Mouse (Mus musculus): ENCODE data around the gene Numa1.
"Not testable (repeated sequence)": the region's sequence is repeated elsewhere in the genome, so short reads cannot be mapped to it uniquely, and the experiment has no call there.

Gene Numa1

DNA sequence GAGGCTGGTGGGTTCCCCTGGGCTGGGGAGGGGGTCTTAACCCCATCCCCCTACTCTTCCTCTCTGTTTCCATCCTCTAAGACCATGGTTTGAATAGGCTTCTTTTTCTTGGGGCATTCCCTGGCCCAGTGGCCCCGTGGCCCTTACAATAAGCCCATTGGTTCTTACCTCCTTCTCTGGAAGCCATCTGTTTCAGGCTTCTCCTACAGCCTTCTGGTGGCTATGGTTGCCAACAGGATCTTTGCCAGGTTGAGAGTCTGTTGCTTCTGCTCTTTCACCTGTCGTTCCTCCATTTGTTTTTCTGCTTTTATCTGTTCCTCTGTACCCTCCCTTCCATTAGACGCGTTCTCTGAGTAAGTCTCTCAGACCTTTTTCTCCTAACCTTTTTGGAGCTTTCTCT is 3.7 kb downstream of the Numa1 start:
- no peak for DNase-seq (ENCODE audit: low spot score in 2 of 2)

DNA sequence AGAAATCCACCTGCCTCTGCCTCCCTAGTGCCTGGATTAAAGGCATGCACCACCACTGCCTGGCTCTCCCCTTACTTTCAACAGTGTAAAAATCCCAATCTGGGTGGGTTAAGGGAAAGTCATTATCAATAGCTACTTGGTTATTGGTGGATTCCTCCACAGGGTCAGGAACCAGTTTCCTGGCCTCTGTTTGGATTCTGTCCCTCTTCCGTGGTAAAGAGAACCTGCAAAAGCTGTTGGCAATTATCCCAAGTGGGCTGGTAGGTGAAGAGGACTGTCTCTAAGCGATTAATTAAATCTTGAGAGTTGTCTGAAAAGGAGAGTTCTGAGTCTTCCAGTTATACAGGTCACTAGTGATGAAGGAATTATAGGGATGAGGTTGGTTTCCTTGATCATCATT is 4.4 kb downstream of the Numa1 start:
- DNase-seq (ENCODE audit: low spot score in 2 of 2) = no peak

DNA sequence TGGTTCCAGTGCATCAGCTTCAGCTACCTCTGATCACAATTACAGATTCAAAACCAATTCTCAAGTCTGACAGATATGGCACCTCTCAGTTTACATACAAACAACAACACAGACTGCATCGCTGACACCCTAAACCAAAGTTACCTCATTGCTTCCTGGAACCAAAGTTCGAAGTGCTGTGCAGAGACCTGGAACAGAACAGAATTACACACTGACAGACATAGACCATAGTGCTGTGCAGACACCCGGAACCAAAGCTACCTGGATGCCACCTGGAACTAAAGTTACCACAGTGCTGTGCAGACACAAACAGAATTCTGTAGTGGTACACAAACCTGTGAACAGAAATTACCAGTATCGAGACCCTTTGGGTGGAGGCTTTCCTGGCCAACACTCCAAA is 5.8 kb downstream of the Numa1 start:
- no peak for DNase-seq (ENCODE audit: low spot score in 2 of 2)

DNA sequence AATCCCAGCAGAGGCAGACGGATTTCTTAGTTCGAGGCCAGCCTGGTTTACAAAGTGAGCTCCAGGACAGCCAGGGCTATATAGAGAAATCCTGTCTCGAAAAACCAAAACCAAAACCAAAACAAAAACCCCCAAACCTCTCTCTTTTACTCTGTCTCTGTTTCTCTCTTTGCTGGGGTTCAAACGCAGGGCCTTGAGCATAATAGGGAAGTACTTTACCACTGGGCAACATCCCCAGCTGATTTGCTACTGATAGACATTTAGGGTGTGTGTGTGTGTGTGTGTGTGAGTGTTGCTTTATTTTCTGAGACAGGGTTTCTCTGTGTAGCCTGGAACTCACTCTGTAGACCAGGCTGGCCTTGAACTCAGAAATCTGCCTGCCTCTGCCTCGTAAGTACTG is 15.1 kb downstream of the Numa1 start:
- DNase-seq (ENCODE audit: low spot score in 2 of 2) = not testable (repeated sequence)

DNA sequence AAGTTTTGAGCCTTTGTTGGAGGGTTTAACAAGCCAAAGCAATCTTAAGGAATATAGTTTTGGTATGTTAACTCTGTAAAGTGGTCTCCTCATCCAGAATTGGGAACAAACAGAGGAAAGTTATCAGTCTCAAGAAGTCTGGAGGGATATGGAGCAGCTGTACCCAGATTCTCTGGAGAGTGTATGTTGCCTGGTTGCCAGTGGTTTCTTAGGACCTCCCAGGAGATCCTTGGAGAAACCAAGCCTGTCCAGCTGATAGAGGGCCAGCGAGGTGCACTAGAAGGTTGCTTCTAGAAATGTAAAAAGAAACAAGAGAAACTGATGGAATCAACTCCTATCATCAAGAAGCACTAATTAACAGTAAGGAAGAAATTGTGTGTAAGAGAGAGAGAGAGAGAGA is 17.7 kb downstream of the Numa1 start:
- no peak for DNase-seq (ENCODE audit: low spot score in 2 of 2)

DNA sequence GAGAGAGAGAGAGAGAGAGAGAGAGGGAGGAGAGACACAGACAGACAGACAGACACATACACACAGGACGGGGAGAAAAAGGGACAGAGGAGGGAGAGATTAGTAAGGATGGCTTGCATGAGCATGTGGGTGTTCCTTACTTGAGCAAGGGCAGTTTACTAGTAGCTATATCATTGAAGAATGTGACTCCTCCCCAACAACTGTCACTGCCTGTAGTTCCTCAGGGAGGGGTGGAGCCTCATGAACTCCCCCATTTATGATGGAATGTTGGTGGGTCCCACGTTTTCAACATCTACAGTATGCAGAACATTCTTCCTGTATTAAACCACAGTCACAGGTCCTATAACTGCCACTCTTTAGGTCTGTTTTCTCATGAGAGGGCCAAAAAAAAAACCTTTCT is 18.2 kb downstream of the Numa1 start:
- DNase-seq (ENCODE audit: low spot score in 2 of 2) = no peak

DNA sequence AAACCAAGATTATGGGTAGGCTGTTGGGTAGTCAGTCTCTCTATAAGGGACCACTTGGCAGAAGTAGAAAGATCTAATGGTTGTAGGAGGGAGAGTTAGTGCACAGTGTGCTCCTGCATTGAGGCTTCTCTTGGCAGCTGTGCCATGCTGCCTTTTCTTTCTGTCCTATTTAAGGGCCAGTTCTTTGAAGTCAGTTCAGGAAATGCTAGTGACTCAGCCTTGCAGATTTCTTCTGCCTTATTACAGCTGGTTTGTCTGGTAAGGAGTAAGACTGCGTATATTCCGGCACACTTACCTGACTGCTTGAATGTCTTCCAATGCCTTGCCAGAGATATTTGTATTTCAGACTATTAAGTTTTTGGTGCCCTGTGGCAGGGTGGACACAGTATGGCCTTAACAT is 20.3 kb downstream of the Numa1 start:
- DNase-seq (ENCODE audit: low spot score in 2 of 2) = no peak

DNA sequence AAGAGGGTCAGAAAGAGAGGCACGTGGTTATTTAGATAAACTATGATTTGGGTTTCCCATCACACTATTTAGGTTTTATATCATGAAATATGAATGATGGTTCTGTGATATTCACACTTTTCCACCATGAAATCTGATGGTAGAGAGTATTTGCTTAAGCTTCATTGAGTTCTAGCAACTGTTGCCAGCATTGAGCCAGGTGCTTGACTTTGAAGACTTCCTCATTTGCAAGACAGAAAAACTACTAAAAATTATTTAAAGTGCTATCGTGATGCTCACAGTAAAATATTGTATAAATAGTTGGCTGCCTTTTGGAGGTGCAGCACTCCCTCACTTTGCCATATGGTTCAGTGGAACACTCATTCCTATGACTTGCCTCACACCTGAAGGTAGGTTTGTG is 21.4 kb downstream of the Numa1 start:
- no peak for DNase-seq (ENCODE audit: low spot score in 2 of 2)

DNA sequence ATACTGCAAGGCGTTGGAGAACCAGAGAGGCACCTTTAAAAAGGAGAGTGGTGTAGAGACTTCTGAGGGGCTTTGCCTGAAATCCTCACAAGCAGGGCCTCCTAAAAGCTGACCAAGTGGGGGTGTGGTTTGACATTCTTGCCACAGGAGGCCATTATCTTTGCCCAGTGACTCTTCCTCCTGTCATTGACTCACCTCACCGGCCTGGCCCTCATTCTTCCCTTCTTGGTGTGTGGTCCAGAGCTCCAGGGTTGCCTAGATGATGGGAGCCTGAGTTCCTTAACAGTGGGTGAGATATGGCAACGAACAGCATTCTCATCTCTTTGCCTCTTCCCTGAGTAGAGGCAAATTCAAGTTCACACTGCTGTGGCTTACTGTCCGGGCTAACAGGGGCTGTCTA is 22.0 kb downstream of the Numa1 start:
- DNase-seq (ENCODE audit: low spot score in 2 of 2) = no peak

DNA sequence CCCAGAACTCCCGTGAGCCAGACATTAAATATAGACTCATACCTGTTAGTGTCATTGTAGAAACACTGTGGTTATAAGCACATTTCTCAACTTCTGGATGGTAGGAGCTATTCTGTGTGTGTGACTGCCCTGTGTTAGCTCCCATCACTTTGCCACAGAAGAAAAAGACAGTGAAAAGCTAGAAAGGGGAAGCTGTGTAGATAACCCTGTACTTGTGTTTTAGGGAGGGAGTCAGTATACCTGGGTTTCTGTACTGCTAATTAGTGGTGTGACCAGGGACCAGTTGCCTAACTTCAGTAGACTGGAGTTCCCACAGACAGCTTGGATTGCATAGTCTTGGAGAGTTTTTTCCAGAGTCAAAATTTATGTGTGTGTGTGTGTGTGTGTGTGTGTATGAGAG is 22.6 kb downstream of the Numa1 start:
- DNase-seq (ENCODE audit: low spot score in 2 of 2) = no peak

DNA sequence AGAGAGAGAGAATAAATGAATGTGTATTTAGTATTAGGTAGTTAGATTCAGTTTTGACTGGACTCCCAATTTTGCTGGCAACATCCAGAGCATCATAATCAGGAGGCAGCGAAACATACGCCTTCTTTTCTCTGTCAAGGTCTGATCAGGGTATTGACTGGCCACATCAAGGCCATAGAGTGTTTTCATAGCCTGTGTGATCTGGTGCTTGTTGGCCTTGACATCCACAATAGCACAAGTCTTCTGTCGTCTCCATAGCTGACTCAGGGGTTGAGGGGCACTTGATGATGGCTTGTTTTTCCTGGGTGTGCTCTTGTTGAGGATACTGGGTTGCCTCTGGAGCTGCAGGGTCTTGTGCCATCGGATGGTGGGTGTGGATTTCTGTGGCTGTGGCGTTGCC is 23.0 kb downstream of the Numa1 start:
- DNase-seq (ENCODE audit: low spot score in 2 of 2) = no peak

DNA sequence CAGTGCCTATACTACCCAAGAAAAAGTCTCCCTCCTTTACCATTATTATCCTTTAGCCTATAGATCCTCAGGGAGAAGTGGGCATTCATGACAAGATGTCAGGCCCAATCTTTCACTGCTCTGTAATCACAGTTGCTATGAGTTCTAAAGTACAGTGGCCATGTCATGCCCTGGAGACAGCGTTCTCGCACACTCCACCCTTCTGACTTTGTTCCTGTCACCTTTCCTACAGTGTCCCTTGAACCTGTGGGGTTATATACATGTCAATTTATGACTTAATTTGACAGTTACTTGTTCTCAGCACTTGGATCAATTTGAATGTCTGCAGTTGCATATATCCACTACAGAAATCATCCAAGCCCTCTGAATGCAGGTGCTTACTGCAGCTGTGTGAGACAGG is 28.9 kb downstream of the Numa1 start:
- DNase-seq (ENCODE audit: low spot score in 2 of 2) = no peak

DNA sequence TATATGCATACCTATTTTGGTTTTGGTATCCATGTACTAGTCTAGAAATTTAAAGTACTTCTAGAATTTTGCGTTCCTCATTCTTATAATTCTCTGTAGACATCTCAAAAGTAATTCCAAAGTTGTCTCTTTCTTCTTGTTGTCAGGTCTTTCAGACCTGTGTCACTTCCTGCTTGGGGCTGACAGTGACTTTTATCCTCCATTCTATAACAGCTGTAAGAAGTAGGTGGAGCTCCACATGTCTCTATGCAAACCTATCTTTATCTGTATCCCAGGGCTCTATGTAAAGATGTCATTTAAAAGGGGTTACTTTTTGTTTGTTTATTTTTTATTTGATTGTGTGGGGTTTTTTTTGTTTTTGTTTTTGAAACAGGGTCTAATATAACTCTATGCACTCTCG is 29.7 kb downstream of the Numa1 start:
- no peak for DNase-seq (ENCODE audit: low spot score in 2 of 2)

DNA sequence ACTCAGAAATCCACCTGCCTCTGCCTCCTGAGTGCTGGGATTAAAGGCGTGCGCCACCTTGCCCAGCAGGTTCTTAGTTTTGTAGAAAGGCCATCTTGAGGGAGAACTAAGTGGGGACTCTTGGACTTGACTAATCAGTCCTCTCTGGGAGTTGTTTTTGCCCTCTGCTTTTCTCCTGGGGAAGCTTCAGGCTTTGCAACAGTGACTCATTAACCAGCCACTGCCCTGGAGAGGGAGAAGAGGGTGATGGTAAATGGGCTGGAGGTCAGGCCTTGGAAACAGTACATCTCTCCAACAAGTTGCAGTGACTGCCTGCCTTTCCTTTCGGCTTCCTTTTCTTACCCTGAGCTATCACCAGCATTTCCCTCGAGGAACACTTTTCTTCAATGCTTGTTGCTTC is 30.6 kb downstream of the Numa1 start:
- DNase-seq (ENCODE audit: low spot score in 2 of 2) = no peak

DNA sequence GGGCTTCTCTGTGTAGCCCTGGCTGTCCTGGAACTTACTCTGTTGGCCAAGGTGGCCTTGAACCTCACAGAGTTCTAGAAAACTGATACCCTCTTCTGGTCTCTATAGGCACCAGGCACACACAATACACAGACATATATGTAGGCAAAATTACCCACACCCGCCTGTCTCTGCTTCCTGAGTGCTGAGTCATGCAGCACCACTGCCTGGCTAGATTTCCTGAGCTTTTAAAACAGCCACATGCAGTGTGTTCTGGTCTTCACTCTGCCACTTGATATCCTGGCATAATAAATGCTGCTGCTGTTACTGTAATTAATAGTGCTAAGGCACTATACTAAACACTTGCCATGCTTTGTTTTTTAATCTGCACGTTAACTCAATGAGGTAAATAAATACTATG is 31.7 kb downstream of the Numa1 start:
- DNase-seq (ENCODE audit: low spot score in 2 of 2) = no peak

DNA sequence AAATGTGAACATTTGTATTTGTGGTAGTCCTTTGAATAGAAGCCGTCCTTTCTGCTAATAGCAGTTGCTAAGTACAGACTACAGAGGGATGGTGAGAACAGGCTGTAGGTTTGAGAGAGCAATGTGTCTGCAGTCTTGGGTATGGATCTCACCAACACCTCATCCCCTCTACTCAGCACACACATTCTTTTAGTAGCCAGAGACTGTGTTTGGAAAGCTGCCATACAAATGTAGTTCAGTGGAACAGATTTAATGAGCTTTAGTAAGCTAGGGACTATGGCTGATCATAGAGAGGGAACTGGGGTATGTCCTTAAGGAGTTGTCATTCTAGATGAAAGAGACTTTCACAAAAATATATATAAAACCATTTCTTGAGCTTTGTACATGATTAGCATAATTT is 33.3 kb downstream of the Numa1 start:
- DNase-seq (ENCODE audit: low spot score in 2 of 2) = no peak

DNA sequence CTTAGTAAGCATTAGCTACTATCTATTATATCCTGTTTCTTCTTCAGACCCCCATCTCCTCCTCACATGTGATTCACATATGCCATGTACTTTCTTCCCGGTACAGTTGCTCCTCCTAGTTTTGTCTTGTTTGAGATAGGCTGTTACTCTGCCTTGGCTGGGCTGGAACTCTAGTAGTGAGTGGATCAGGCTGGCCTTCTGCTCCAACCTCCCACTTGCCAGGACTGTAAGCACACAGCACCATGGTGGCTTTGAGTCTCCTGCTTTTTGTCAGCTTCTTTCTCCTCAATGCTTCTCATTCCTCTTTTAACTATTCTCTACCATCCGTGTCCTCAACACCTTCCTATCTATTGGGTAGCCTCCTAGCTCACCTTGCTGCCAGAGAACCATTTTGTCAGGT is 34.8 kb downstream of the Numa1 start:
- DNase-seq (ENCODE audit: low spot score in 2 of 2) = no peak

DNA sequence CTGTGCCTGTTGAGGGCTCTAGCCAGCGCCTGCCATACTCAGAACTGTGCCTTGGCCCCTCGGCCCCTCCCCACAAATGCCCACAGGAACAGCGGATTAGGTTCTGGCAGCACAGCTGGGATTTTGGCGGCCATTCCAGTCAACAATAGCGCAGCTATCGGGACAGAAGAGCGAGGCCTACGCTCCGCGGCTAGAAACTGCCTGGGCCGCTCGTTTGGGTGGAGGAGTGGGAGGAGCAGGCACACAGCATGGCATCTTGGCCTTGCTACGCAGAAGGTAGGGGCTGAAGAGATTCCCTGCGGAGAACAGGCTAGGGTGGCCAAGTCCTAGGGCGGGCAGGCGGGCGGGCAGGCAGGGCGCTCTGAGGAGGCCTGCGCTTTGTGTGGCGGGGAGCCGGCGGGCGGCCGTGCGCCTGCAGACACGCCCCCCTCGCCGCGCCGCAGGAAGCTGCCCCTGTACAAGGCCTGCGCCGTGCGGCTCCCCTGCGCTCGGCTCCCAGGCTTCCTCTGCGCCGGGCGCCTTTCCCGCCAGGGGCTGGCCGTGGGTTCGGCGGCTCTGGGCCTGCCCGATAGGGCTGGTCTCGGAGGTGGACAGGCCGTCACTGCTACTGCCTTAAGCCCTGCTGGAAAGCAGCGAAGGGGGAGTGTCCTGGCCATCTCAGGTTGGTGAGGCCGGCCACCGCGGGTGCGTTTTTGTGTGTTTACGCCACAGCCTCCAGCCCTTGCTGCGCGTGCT is 36.0 kb downstream of the Numa1 start:
- DNase-seq (ENCODE audit: low spot score in 2 of 2) = peak; percentile 80 to 87

DNA sequence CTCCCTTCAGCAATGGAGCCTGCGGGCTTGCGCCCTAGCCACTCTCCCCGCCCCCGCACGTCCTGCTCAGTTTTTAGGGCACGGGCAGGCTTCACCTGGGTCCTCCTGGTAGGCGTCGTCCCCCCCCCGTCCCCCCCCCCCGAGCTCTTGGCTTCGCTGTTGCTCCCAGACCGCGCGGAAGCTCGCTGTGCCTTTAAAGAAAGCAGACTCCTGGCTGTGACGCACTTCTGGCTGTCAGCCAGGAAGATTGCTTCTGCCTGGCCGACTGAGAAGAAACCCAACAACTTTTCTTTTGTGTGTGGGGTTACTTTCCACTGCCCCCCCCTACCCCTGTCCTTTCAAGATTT is 36.5 kb downstream of the Numa1 start:
- DNase-seq (ENCODE audit: low spot score in 2 of 2) = peak in 1 of 2 experiments; percentile 88

DNA sequence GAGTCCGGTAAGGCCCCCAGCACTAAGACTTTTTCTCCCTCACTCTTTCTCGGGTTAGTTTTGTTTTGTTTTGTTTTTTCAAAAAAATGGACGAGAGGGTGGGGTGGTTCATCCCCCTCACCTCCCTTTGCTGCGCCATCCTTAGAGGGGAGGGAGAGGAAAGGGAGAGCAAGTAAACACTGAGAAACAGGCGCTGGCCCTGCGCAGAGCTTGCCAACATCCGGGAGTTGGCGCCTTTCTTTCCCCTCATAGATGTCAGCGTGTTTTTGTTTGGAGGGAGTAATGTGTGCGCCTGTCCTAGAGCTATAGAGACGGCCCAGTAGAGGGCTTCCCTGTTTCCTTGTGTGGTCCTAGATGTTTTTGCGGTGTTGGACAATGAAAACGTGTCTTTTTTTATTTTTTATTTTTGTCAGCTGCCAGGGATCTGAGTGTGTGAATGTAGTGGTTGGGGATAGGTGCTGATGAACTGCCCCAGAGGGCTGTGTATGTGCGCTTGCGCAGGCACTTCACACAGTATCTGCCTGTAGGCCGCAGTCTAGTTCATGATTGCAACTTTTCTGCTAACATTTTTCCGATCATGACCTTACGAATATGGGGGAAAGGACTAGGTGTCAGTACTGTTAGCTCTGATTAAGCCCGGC is 37.0 kb downstream of the Numa1 start:
- DNase-seq (ENCODE audit: low spot score in 2 of 2) = peak; percentile 62 to 76

DNA sequence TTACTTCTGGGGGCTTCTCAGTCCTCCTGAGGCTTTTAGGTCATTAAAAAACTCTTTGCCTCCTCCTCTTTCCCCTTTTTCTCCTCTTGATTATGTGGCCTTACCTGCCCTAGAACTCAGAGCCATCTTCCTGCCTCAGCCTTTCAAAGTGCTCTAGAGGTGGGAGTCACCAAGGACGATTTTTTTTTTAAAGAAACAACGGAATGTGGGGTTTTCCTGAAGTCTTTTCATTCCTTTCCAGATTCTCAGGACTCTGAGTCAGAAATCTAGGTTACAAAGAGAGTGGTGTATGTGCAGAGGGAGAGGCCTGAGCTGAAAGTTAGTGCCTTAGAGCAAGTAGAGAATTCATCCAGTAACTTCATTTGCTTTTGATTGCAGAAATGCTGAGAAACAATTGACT is 37.8 kb downstream of the Numa1 start:
- no peak for DNase-seq (ENCODE audit: low spot score in 2 of 2)

DNA sequence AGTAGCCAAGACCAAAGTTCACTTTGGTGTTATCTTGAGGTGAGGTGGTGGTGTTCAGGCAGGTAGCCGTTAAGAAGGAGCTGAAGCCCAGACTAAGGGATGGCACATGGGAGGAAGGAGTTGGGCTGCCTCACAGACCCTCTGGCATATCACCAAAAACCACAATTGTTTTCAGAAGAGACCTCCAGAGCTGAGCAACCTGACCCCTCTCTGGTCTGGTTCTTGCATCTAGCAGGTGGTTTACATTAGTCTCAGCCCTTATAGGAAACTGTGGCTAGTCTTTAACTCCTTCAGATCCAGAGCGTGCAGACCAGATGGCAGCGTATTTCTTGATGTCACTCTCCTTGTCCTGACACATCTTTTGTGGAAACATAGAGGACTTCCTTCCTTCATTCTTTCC is 39.8 kb downstream of the Numa1 start:
- DNase-seq (ENCODE audit: low spot score in 2 of 2) = no peak

DNA sequence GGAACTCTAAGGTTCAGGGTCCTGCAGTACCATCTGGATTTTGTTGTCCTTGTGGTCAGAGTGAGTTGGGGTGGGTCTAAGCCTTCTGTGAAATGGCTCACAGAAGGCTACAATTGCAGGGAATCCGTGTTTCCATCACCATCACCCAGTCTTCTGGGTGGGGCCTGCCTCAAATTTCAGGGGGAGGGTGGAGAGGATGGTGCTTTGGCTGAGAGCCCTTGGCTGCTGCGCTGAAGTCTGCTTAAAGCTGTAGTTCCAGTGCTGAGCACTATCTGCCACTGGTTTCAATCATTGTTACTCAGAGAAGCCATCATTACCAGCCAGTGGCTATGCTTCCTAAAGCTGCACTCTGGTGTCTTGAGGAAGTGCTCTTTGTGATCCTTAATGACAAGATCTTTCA is 40.6 kb downstream of the Numa1 start:
- DNase-seq (ENCODE audit: low spot score in 2 of 2) = peak in 1 of 2 experiments; percentile 41

DNA sequence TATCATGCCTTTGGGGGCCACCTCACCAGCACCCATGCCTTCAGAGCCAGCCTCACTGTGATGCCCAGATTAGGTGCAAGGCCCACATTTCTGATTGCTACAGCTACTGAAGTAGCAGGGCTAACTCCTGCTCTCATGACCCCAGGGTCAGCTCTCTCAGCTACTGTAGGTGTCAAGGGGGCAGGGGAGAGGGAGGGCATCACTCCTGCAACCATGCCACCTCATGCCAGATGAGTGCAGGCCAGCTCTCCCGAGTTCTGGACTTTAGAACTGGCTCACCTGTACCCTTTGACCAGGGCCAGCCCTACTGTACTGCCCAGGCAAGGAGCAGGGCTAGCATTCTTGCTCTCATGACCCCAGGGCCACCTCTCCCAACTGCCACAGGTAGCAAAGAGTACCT is 48.8 kb downstream of the Numa1 start:
- no peak for DNase-seq (ENCODE audit: low spot score in 2 of 2)

All from urinary bladder, adult 18-20 months (tissue).